Mouse (Mus musculus) hindbrain, embryonic 16.5 days (tissue): Measurements from ENCODE around the gene Sike1. TPM values are rescaled to one million over a fixed set of nuclear protein-coding genes. Genes with fewer than 3 reads are reported as not detected.
A peak's percentile ranks its signal among the peaks of the same experiment; 100 is the strongest.

Source experiments
- ATAC-seq: fragments of 200-750 bp; cut with Nextera tagmentation; 2 replicates; pipeline ENCODE4 v1.8.0; 2017; ENCODE audit warnings: moderate TSS enrichment, moderate library complexity
- H3K27ac ChIP-seq: fragments of 300-500 bp; sonication (generic); 2 replicates; pipeline ENCODE4 v1.5.1; 2014; ENCODE audit warnings: low read depth, mild to moderate bottlenecking, control low read depth, low read length, moderate library complexity
- H3K27me3 ChIP-seq: fragments of 300-500 bp; sonication (generic); replicated peaks from 2 replicates; pipeline ENCODE4 v1.6.1; 2014; ENCODE audit warnings: low read length; ENCODE audit not compliant: control insufficient read depth, insufficient read depth
- H3K36me3 ChIP-seq: fragments of 300-500 bp; sonication (generic); 2 replicates; pipeline ENCODE4 v1.6.1; 2014; ENCODE audit warnings: mild to moderate bottlenecking, low read length, moderate library complexity, mixed read lengths; ENCODE audit not compliant: control insufficient read depth, insufficient read depth
- H3K4me1 ChIP-seq: fragments of 300-500 bp; sonication (generic); 2 replicates; pipeline ENCODE4 v1.6.1; 2014; ENCODE audit warnings: low read depth, low read length; ENCODE audit not compliant: control insufficient read depth, insufficient read depth
- H3K4me2 ChIP-seq: fragments of 300-500 bp; sonication (generic); 2 replicates; pipeline ENCODE4 v1.6.1; 2014; ENCODE audit warnings: mild to moderate bottlenecking, low read length, control low read depth, moderate library complexity
- H3K4me3 ChIP-seq: fragments of 300-500 bp; sonication (generic); 2 replicates; pipeline ENCODE4 v1.5.1; 2014; ENCODE audit warnings: mild to moderate bottlenecking, low read length, control low read depth, moderate library complexity
- H3K9ac ChIP-seq: fragments of 300-500 bp; sonication (generic); 2 replicates; pipeline ENCODE4 v1.6.1; 2014; ENCODE audit warnings: low read depth, mild to moderate bottlenecking, control low read depth, low read length, moderate library complexity
- H3K9me3 ChIP-seq: fragments of 300-500 bp; sonication (generic); 2 replicates; pipeline ENCODE4 v1.6.1; 2014; ENCODE audit warnings: mild to moderate bottlenecking, low read length, moderate library complexity; ENCODE audit not compliant: control insufficient read depth
- WGBS: fragments of 180-500 bp; shearing (Covaris S2); extraction: QIAGEN DNeasy Blood & Tissue Kit; methylation state at CpG from one replicate; pipeline ENCODE4 v1.1.7; 2014; 5-methylcytosine and 5-hydroxymethylcytosine counted together
- polyA plus RNA-seq: library from polyadenylated mRNA; unstranded; fragments of >200 nt; fragmentation: Nextera tagmentation; extraction: Ambion mirVana; gene quantifications from 2 replicates; pipeline ENCODE4 v1.2.1, GENCODE M21; 2015

The Sike1 gene
- 58.0 and 60.8 TPM in 2 replicates for polyA plus RNA-seq

GRCm38 (mm10) chr3:102995605-102996321 is at the start of gene Sike1:
Sike1 (plus strand) TSS chr3:102995708.
- ATAC-seq: peak; percentile 99
- peak within 1 kb of the TSS; percentile 94 for H3K27ac ChIP-seq
- peak within 1 kb of the TSS; percentile 88 for H3K4me3 ChIP-seq
- under 1% methylated on average over 46 of the region's 60 CpGs for WGBS
- peak within 1 kb of the TSS; percentile 68 for H3K4me2 ChIP-seq
- peak within 1 kb of the TSS; percentile 93 for H3K9ac ChIP-seq
- no peaks in the 10 kb centered on the region for H3K9me3 ChIP-seq
- H3K36me3 ChIP-seq: peaks cover 16% of the 10 kb centered on the region
- peaks cover 14% of the 10 kb centered on the region for H3K4me1 ChIP-seq
- no peaks in the 10 kb centered on the region for H3K27me3 ChIP-seq

- 81% methylated on average over 3 of the region's 3 CpGs for WGBS
- no peak overlapping the region for H3K4me3 ChIP-seq
- ATAC-seq: no peak
Measured at GRCm38 (mm10) chr3:102946312-102946711, 49.2 kb upstream of the Sike1 start.

GRCm38 (mm10) chr3:102946861-102947260 is 48.6 kb upstream of the Sike1 start:
- Histone ChIP-seq H3K27ac (no peak overlapping the region), H3K27me3 (no peaks in the 10 kb centered on the region), H3K4me3 (no peak overlapping the region), H3K36me3 (no peaks in the 10 kb centered on the region), H3K4me2 (no peak overlapping the region), H3K9me3 (no peaks in the 10 kb centered on the region), H3K9ac (no peak overlapping the region), H3K4me1 (no peaks in the 10 kb centered on the region)
- no peak for ATAC-seq
- 45% methylated on average over 5 of the region's 5 CpGs for WGBS

More at GRCm38 (mm10) chr3:102946312-102946711, 49.2 kb upstream of the Sike1 start:
- Histone ChIP-seq H3K36me3 (no peaks in the 10 kb centered on the region), H3K9me3 (no peaks in the 10 kb centered on the region), H3K4me2 (no peak overlapping the region), H3K9ac (no peak overlapping the region), H3K4me1 (no peaks in the 10 kb centered on the region), H3K27ac (no peak overlapping the region), H3K27me3 (no peaks in the 10 kb centered on the region)

GRCm38 (mm10) chr3:102954476-102954875 is 41.0 kb upstream of the Sike1 start:
- H3K9ac ChIP-seq: no peak overlapping the region
- no peak for ATAC-seq
- H3K4me3 ChIP-seq: no peak overlapping the region
- H3K27ac ChIP-seq: no peak overlapping the region
- no peaks in the 10 kb centered on the region for H3K36me3 ChIP-seq
- no peak overlapping the region for H3K4me2 ChIP-seq
- H3K9me3 ChIP-seq: no peaks in the 10 kb centered on the region
- no peaks in the 10 kb centered on the region for H3K4me1 ChIP-seq
- 94% methylated on average over 12 of the region's 12 CpGs for WGBS
- H3K27me3 ChIP-seq: no peaks in the 10 kb centered on the region

- H3K36me3 ChIP-seq: no peaks in the 10 kb centered on the region
- no peaks in the 10 kb centered on the region for H3K27me3 ChIP-seq
- H3K27ac ChIP-seq: no peak overlapping the region
- H3K9me3 ChIP-seq: no peaks in the 10 kb centered on the region
- H3K4me2 ChIP-seq: no peak overlapping the region
- H3K4me3 ChIP-seq: no peak overlapping the region
- ATAC-seq: no peak
- no peaks in the 10 kb centered on the region for H3K4me1 ChIP-seq
- no peak overlapping the region for H3K9ac ChIP-seq
- WGBS: 95% methylated on average over 3 of the region's 3 CpGs
Measured at GRCm38 (mm10) chr3:102955143-102955542, 40.4 kb upstream of the Sike1 start.

GRCm38 (mm10) chr3:102955596-102955995 is 39.9 kb upstream of the Sike1 start:
- H3K9me3 ChIP-seq: no peaks in the 10 kb centered on the region
- H3K4me3 ChIP-seq: no peak overlapping the region
- H3K27ac ChIP-seq: no peak overlapping the region
- no peak overlapping the region for H3K9ac ChIP-seq
- 58% methylated on average over 3 of the region's 3 CpGs for WGBS
- H3K36me3 ChIP-seq: no peaks in the 10 kb centered on the region
- H3K4me1 ChIP-seq: no peaks in the 10 kb centered on the region
- no peaks in the 10 kb centered on the region for H3K27me3 ChIP-seq
- no peak overlapping the region for H3K4me2 ChIP-seq
- no peak for ATAC-seq

- no peaks in the 10 kb centered on the region for H3K9me3 ChIP-seq
- no peak within 1 kb of the TSS for H3K9ac ChIP-seq
- no peak within 1 kb of the TSS for H3K27ac ChIP-seq
- H3K4me2 ChIP-seq: no peak within 1 kb of the TSS
- no peaks in the 10 kb centered on the region for H3K4me1 ChIP-seq
- H3K27me3 ChIP-seq: no peaks in the 10 kb centered on the region
- no peak for ATAC-seq
- H3K4me3 ChIP-seq: no peak within 1 kb of the TSS
- 61% methylated on average over 3 of the region's 3 CpGs for WGBS
- H3K36me3 ChIP-seq: no peaks in the 10 kb centered on the region
Measured at GRCm38 (mm10) chr3:102964033-102964432, 31.5 kb upstream of the Sike1 start, which contains the start of gene Nr1h5. Nr1h5 (minus strand) TSS chr3:102964133.

GRCm38 (mm10) chr3:102970067-102970466 is 25.4 kb upstream of the Sike1 start:
- Histone ChIP-seq H3K4me1 (no peaks in the 10 kb centered on the region), H3K9me3 (no peaks in the 10 kb centered on the region), H3K4me2 (no peak overlapping the region), H3K27ac (no peak overlapping the region), H3K9ac (no peak overlapping the region), H3K4me3 (no peak overlapping the region), H3K27me3 (no peaks in the 10 kb centered on the region), H3K36me3 (no peaks in the 10 kb centered on the region)
- 30% methylated on average over 9 of the region's 9 CpGs for WGBS
- ATAC-seq: 0 out of 2 replicates have a peak, but pooled peaks have one; percentile 52

GRCm38 (mm10) chr3:102970508-102970907 is 25.0 kb upstream of the Sike1 start:
- no peak for ATAC-seq
- Histone ChIP-seq H3K4me3 (no peak overlapping the region), H3K9me3 (no peaks in the 10 kb centered on the region), H3K4me2 (no peak overlapping the region), H3K27ac (no peak overlapping the region), H3K27me3 (no peaks in the 10 kb centered on the region), H3K36me3 (no peaks in the 10 kb centered on the region), H3K4me1 (no peaks in the 10 kb centered on the region), H3K9ac (no peak overlapping the region)
- WGBS: 83% methylated on average over 3 of the region's 3 CpGs
